Mouse (Mus musculus) hindbrain, embryonic 11.5 days (tissue): ENCODE measurements around the gene 1700066M21Rik. TPM values are rescaled to one million over a fixed set of nuclear protein-coding genes. Genes with fewer than 3 reads are reported as not detected.

Experiments used
- ATAC-seq: fragments of 200-750 bp; cut with Nextera tagmentation; 2 replicates; pipeline ENCODE4 v1.8.0; 2017; ENCODE audit warnings: mild to moderate bottlenecking, moderate TSS enrichment, moderate library complexity; ENCODE audit not compliant: low FRiP score
- DNase-seq: peaks from one replicate; pipeline ENCODE4 v3.0.0-alpha.2; 2015; ENCODE audit warnings: low spot score
- H3K27ac ChIP-seq: fragments of 300-500 bp; sonication (generic); 2 replicates; pipeline ENCODE4 v1.5.1; 2014; ENCODE audit warnings: mild to moderate bottlenecking, low read depth, low read length
- H3K27me3 ChIP-seq: fragments of 300-500 bp; sonication (generic); 2 replicates; pipeline ENCODE4 v1.6.1; 2014; ENCODE audit warnings: mild to moderate bottlenecking, low read length, moderate library complexity, mixed read lengths; ENCODE audit not compliant: control insufficient read depth, insufficient read depth
- H3K36me3 ChIP-seq: fragments of 300-500 bp; sonication (generic); 2 replicates; pipeline ENCODE4 v1.6.1; 2014; ENCODE audit warnings: mild to moderate bottlenecking, low read length, moderate library complexity, mixed read lengths; ENCODE audit not compliant: control insufficient read depth, insufficient read depth
- H3K4me1 ChIP-seq: fragments of 300-500 bp; sonication (generic); replicated peaks from 2 replicates; pipeline ENCODE4 v1.6.1; 2014; ENCODE audit warnings: low read length, mixed read lengths; ENCODE audit not compliant: control insufficient read depth, insufficient read depth
- H3K4me2 ChIP-seq: fragments of 300-500 bp; sonication (generic); replicated peaks from 2 replicates; pipeline ENCODE4 v1.6.1; 2014; ENCODE audit warnings: mild to moderate bottlenecking, low read depth, low read length
- H3K4me3 ChIP-seq: fragments of 300-500 bp; sonication (generic); 2 replicates; pipeline ENCODE4 v1.5.1; 2014; ENCODE audit warnings: low read depth, low read length
- H3K9ac ChIP-seq: fragments of 300-500 bp; sonication (generic); 2 replicates; pipeline ENCODE4 v1.6.1; 2014; ENCODE audit warnings: low read depth, low read length
- H3K9me3 ChIP-seq: fragments of 300-500 bp; sonication (generic); 2 replicates; pipeline ENCODE4 v1.6.1; 2016; ENCODE audit warnings: low read length; ENCODE audit not compliant: control insufficient read depth
- WGBS: fragments of 180-500 bp; shearing (Covaris S2); extraction: QIAGEN DNeasy Blood & Tissue Kit; methylation state at CpG from one replicate; pipeline ENCODE4 v1.1.7; 2014; 5-methylcytosine and 5-hydroxymethylcytosine counted together
- polyA plus RNA-seq: library from polyadenylated mRNA; unstranded; fragments of >200 nt; fragmentation: Nextera tagmentation; extraction: Ambion mirVana; gene quantifications from 2 replicates; pipeline ENCODE4 v1.2.1, GENCODE M21; 2014

The 1700066M21Rik gene
- polyA plus RNA-seq, 1 experiment from 2014 or later: 15.7 TPM

DNA sequence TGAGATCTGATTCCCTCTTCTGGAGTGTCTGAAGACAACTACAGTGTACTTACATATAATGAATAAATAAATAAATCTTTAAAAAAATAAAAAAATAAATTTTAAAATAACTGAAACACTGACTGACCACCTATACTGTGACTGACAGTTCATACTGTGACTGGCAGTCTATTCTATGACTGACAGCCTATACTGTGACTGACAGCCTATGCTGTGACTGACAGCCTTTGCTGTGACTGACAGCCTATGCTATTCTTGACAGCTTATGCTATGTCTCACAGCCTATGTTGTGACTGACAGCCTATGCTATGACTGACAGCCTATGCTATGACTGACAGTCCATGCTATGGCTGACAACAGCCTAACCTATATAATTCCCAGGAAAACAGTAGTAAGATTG, 29.9 kb upstream of the 1700066M21Rik start:
- H3K4me3 ChIP-seq: no peak overlapping the region
- no peak overlapping the region for H3K27ac ChIP-seq
- no peaks in the 10 kb centered on the region for H3K4me1 ChIP-seq
- no peak for ATAC-seq
- no peak for DNase-seq
- H3K9ac ChIP-seq: no peak overlapping the region
- H3K9me3 ChIP-seq: no peaks in the 10 kb centered on the region
- no peaks in the 10 kb centered on the region for H3K27me3 ChIP-seq
- no peak overlapping the region for H3K4me2 ChIP-seq
- no peaks in the 10 kb centered on the region for H3K36me3 ChIP-seq

- no peaks in the 10 kb centered on the region for H3K9me3 ChIP-seq
- no peak overlapping the region for H3K4me3 ChIP-seq
- H3K36me3 ChIP-seq: no peaks in the 10 kb centered on the region
- H3K9ac ChIP-seq: no peak overlapping the region
- WGBS: 66% methylated on average over 1 of the region's 1 CpGs
- no peak overlapping the region for H3K4me2 ChIP-seq
- H3K4me1 ChIP-seq: no peaks in the 10 kb centered on the region
- no peaks in the 10 kb centered on the region for H3K27me3 ChIP-seq
- ATAC-seq (no peak), DNase-seq (no peak)
- no peak overlapping the region for H3K27ac ChIP-seq
These were observed 25.5 kb upstream of the 1700066M21Rik start for GRCm38 (mm10) chr1:57351941-57352340.

DNA sequence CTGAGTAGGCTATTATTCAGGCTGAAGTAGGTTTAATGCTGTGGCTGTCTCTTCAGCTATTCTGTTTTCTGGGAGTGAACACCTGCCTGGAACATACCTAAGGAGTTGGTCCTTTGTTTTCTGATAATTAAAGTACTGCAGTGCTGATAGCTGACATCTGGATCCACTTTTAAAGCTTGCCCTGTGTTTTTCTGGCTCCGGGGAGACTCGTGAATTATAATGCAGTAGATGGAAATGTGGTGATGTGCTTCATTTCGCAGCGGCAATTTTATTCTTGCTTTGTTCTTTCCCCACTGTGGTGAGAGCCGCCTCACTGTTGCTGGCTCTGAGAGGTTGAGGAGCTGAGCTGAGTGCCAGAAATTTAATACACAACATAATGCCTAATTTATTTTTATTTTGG, 18.9 kb upstream of the 1700066M21Rik start:
- no peaks in the 10 kb centered on the region for H3K36me3 ChIP-seq
- H3K4me1 ChIP-seq: no peaks in the 10 kb centered on the region
- DNase-seq: no peak
- H3K27ac ChIP-seq: no peak overlapping the region
- H3K9me3 ChIP-seq: no peaks in the 10 kb centered on the region
- 78% methylated on average over 5 of the region's 5 CpGs for WGBS
- H3K4me2 ChIP-seq: no peak overlapping the region
- no peak for ATAC-seq
- no peaks in the 10 kb centered on the region for H3K27me3 ChIP-seq
- no peak overlapping the region for H3K9ac ChIP-seq
- no peak overlapping the region for H3K4me3 ChIP-seq

- ATAC-seq (no peak), DNase-seq (no peak)
- H3K4me1 ChIP-seq: no peaks in the 10 kb centered on the region
- no peak overlapping the region for H3K4me2 ChIP-seq
- no peaks in the 10 kb centered on the region for H3K27me3 ChIP-seq
- no peak overlapping the region for H3K27ac ChIP-seq
- H3K9ac ChIP-seq: no peak overlapping the region
- no peaks in the 10 kb centered on the region for H3K36me3 ChIP-seq
- no peaks in the 10 kb centered on the region for H3K9me3 ChIP-seq
- 85% methylated on average over 3 of the region's 3 CpGs for WGBS
- no peak overlapping the region for H3K4me3 ChIP-seq
These were observed 10.0 kb upstream of the 1700066M21Rik start for GRCm38 (mm10) chr1:57367446-57367845.

GRCm38 (mm10) chr1:57369111-57369510, 8.3 kb upstream of the 1700066M21Rik start:
- no peak overlapping the region for H3K9ac ChIP-seq
- H3K4me2 ChIP-seq: no peak overlapping the region
- WGBS: 87% methylated on average over 4 of the region's 4 CpGs
- ATAC-seq: no peak
- H3K27me3 ChIP-seq: no peaks in the 10 kb centered on the region
- no peak overlapping the region for H3K4me3 ChIP-seq
- no peaks in the 10 kb centered on the region for H3K9me3 ChIP-seq
- no peaks in the 10 kb centered on the region for H3K4me1 ChIP-seq
- H3K36me3 ChIP-seq: no peaks in the 10 kb centered on the region
- DNase-seq: no peak
- H3K27ac ChIP-seq: no peak overlapping the region

- H3K9me3 ChIP-seq: no peaks in the 10 kb centered on the region
- no peak overlapping the region for H3K9ac ChIP-seq
- no peak overlapping the region for H3K27ac ChIP-seq
- ATAC-seq: no peak
- WGBS: 80% methylated on average over 4 of the region's 4 CpGs
- no peaks in the 10 kb centered on the region for H3K4me1 ChIP-seq
- H3K4me3 ChIP-seq: no peak overlapping the region
- H3K36me3 ChIP-seq: no peaks in the 10 kb centered on the region
- H3K4me2 ChIP-seq: no peak overlapping the region
- no peaks in the 10 kb centered on the region for H3K27me3 ChIP-seq
- DNase-seq: no peak
These were observed 7.0 kb upstream of the 1700066M21Rik start for GRCm38 (mm10) chr1:57370451-57370850.

- Histone ChIP-seq H3K27ac (no peak overlapping the region), H3K4me2 (no peak overlapping the region), H3K9me3 (no peaks in the 10 kb centered on the region), H3K4me3 (no peak overlapping the region), H3K36me3 (no peaks in the 10 kb centered on the region), H3K9ac (no peak overlapping the region), H3K4me1 (no peaks in the 10 kb centered on the region), H3K27me3 (no peaks in the 10 kb centered on the region)
- ATAC-seq (no peak), DNase-seq (no peak)
- WGBS: 98% methylated on average over 2 of the region's 2 CpGs
These were observed 2.1 kb upstream of the 1700066M21Rik start for GRCm38 (mm10) chr1:57375276-57375675.

GRCm38 (mm10) chr1:57376806-57377205, 614 bp upstream of the 1700066M21Rik start:
- Histone ChIP-seq H3K36me3 (no peaks in the 10 kb centered on the region), H3K27me3 (no peaks in the 10 kb centered on the region), H3K4me2 (peak overlapping the region; percentile 33), H3K9me3 (no peaks in the 10 kb centered on the region), H3K27ac (no peak overlapping the region), H3K4me3 (peak overlapping the region; percentile 75), H3K9ac (no peak overlapping the region), H3K4me1 (no peaks in the 10 kb centered on the region)
- DNase-seq (no peak), ATAC-seq (no peak)
- whole genome bisulfite sequencing: 73% methylated on average over 6 of the region's 6 CpGs

GRCm38 (mm10) chr1:57386519-57386918, 9.1 kb downstream of the 1700066M21Rik start:
- ATAC-seq: no peak
- H3K4me1 ChIP-seq: no peaks in the 10 kb centered on the region

More at GRCm38 (mm10) chr1:57386519-57386918, 9.1 kb downstream of the 1700066M21Rik start:
- no peak overlapping the region for H3K27ac ChIP-seq
- DNase-seq: no peak
- no peak overlapping the region for H3K4me2 ChIP-seq
- no peak overlapping the region for H3K9ac ChIP-seq
- H3K27me3 ChIP-seq: no peaks in the 10 kb centered on the region
- H3K36me3 ChIP-seq: no peaks in the 10 kb centered on the region
- no peaks in the 10 kb centered on the region for H3K9me3 ChIP-seq
- H3K4me3 ChIP-seq: no peak overlapping the region
